26 mouse cellular contexts compared by ENCODE assay signal in genomic region chr7:91212236-91212635, GRCm38 (mm10).
"Had no signal": no experiment of that assay in that cellular context is flagged by ENCODE, and none has a peak within 500 bp of the region (broad histone marks: within the 10 kb centered on the region; RNA-seq: fewer than 3 reads in every experiment).

No protein-coding gene starts in this region.

- H3K27me3 ChIP-seq: embryonic facial prominence, embryonic 12.5 days; embryonic facial prominence, embryonic 13.5 days; embryonic facial prominence, embryonic 15.5 days; forebrain, embryonic 12.5 days; forebrain, embryonic 13.5 days had no signal

- H3K9ac ChIP-seq: embryonic facial prominence, embryonic 12.5 days; embryonic facial prominence, embryonic 13.5 days; embryonic facial prominence, embryonic 15.5 days; forebrain, embryonic 12.5 days; forebrain, embryonic 13.5 days; forebrain, postnatal 0 days had no signal

- DNase-seq: cerebellum, adult 8-10 months; cerebellum, adult 9-10 months; cerebellum, adult 9-11 months; cerebellum, postnatal 10 days; cerebellum, postnatal 14 days; cerebellum, postnatal 25 days; cerebellum, postnatal 36 days; embryo, embryonic 11 days; forebrain, postnatal 0 days; gastrocnemius, adult 2 months; gastrocnemius, postnatal 14 days; gastrocnemius, postnatal 25 days; gastrocnemius, postnatal 36 days; heart, adult 11 months; heart, adult 18-20 months; heart, adult 2 months had no signal

- H3K4me3 ChIP-seq: embryonic facial prominence, embryonic 10.5 days; embryonic facial prominence, embryonic 12.5 days; embryonic facial prominence, embryonic 13.5 days; embryonic facial prominence, embryonic 15.5 days; erythroblast, embryonic 14.5 days; forebrain, embryonic 10.5 days; forebrain, embryonic 12.5 days; forebrain, embryonic 13.5 days; gastrocnemius, adult 2 months; heart, adult 2 months; heart, embryonic 10.5 days had no signal

- H3K4me2 ChIP-seq: embryonic facial prominence, embryonic 12.5 days; embryonic facial prominence, embryonic 13.5 days; embryonic facial prominence, embryonic 15.5 days; forebrain, embryonic 12.5 days; forebrain, embryonic 13.5 days had no signal

- H3K4me1 ChIP-seq: embryonic facial prominence, embryonic 10.5 days; embryonic facial prominence, embryonic 12.5 days; embryonic facial prominence, embryonic 15.5 days; heart, embryonic 10.5 days had no signal

- H3K9me3 ChIP-seq: embryonic facial prominence, embryonic 10.5 days; embryonic facial prominence, embryonic 12.5 days; embryonic facial prominence, embryonic 13.5 days; embryonic facial prominence, embryonic 15.5 days; forebrain, embryonic 10.5 days; forebrain, embryonic 12.5 days; forebrain, embryonic 13.5 days; heart, embryonic 10.5 days had no signal

- ATAC-seq: forebrain, embryonic 13.5 days; forebrain, embryonic 16.5 days; forebrain, postnatal 0 days had no signal

- H3K36me3 ChIP-seq: embryonic facial prominence, embryonic 10.5 days; embryonic facial prominence, embryonic 12.5 days; embryonic facial prominence, embryonic 13.5 days; embryonic facial prominence, embryonic 15.5 days; forebrain, embryonic 10.5 days; forebrain, embryonic 12.5 days; heart, embryonic 10.5 days had no signal

- H3K27ac ChIP-seq: embryonic facial prominence, embryonic 10.5 days; embryonic facial prominence, embryonic 12.5 days; embryonic facial prominence, embryonic 13.5 days; embryonic facial prominence, embryonic 15.5 days; forebrain, embryonic 10.5 days; forebrain, embryonic 12.5 days; forebrain, embryonic 13.5 days; gastrocnemius, adult 2 months; heart, adult 2 months; heart, embryonic 10.5 days had no signal
